Comparison of ENCODE assay signal across 8 mouse cellular contexts in genomic region chr10:58447280-58447781, GRCm38 (mm10). TPM values are rescaled to one million over a fixed set of nuclear protein-coding genes. Genes with fewer than 3 reads are reported as not detected.
A peak's percentile ranks its signal among the peaks of the same experiment; 100 is the strongest.
DNase-seq lines count a peak whose midpoint lies in the region; ATAC-seq and TF ChIP-seq lines count a peak whose summit lies in the region.

No protein-coding gene starts in this region.

- no peaks in the 10 kb centered on the region for H3K9me3 ChIP-seq in heart, embryonic 13.5 days
- no peaks in the 10 kb centered on the region for H3K9me3 ChIP-seq in CH12.LX (replicated peaks; ENCODE audit: low read length)
- H3K9me3 ChIP-seq in embryonic facial prominence, embryonic 12.5 days: no peaks in the 10 kb centered on the region
- H3K9me3 ChIP-seq in midbrain, embryonic 10.5 days (replicated peaks): no peaks in the 10 kb centered on the region

- H3K79me2 ChIP-seq in CH12.LX (replicated peaks; ENCODE audit: control insufficient read depth, extremely low read depth, insufficient read depth, poor library complexity, severe bottlenecking): peaks cover 43% of the 10 kb centered on the region

- TF ChIP-seq RAD21 in CH12.LX (IDR thresholded peaks at IDR 0.05; ENCODE audit: low read depth, low read length): no peak

- no peak for DNase-seq in heart, postnatal 36 days
- peak; percentile 45 for DNase-seq in CH12.LX (ENCODE audit: extremely low read depth)
- DNase-seq in induced T-regulatory cell, adult 2 months (ENCODE audit: low read depth): peak; percentile 78
- DNase-seq in midbrain, embryonic 10.5 days (ENCODE audit: low spot score): no peak
- DNase-seq in spleen, postnatal 4 days (ENCODE audit: low spot score in 2 of 2): no peak

- H3K27me3 ChIP-seq in heart, embryonic 13.5 days (replicated peaks): no peaks in the 10 kb centered on the region
- no peaks in the 10 kb centered on the region for H3K27me3 ChIP-seq in CH12.LX (replicated peaks)
- H3K27me3 ChIP-seq in embryonic facial prominence, embryonic 12.5 days: no peaks in the 10 kb centered on the region
- H3K27me3 ChIP-seq in midbrain, embryonic 10.5 days (ENCODE audit: low read depth, poor library complexity, severe bottlenecking): no peaks in the 10 kb centered on the region

- no peak for TF ChIP-seq POLR2A in CH12.LX (IDR thresholded peaks at IDR 0.05; ENCODE audit: low read depth, low read length)

- H3K27ac ChIP-seq in heart, embryonic 13.5 days (replicated peaks): peak overlapping the region; percentile 98
- H3K27ac ChIP-seq in CH12.LX (ENCODE audit: insufficient read depth, low read depth): peak overlapping the region; percentile 89; the same call in 1 of the 2 replicates
- H3K27ac ChIP-seq in embryonic facial prominence, embryonic 12.5 days: peak overlapping the region; percentile 94
- peak overlapping the region; percentile 94 for H3K27ac ChIP-seq in midbrain, embryonic 10.5 days (replicated peaks)

- H3K4me2 ChIP-seq in heart, embryonic 13.5 days: peak overlapping the region; percentile 81
- H3K4me2 ChIP-seq in CH12.LX (ENCODE audit: insufficient read depth, low read depth, poor library complexity, severe bottlenecking): no peak overlapping the region
- H3K4me2 ChIP-seq in embryonic facial prominence, embryonic 12.5 days (replicated peaks): peak overlapping the region; percentile 62

- no peak for TF ChIP-seq CTCF in CH12.LX (conservative IDR thresholded peaks at IDR 0.05 in 1 of 2, IDR thresholded peaks at IDR 0.05 in 1 of 2; ENCODE audit: low read depth in 2 of 2, low read length in 2 of 2)

- in situ Hi-C loops in CH12.LX (cut with MboI; ENCODE audit: low pct_ligation_motif_present, low pct_unique_long_range_greater_than_20kb, low sequenced_read_pairs): no loop called here

- H3K9ac ChIP-seq in heart, embryonic 13.5 days: peak overlapping the region; percentile 99
- peak overlapping the region; percentile 92 for H3K9ac ChIP-seq in CH12.LX (ENCODE audit: insufficient read depth, low read depth)
- H3K9ac ChIP-seq in embryonic facial prominence, embryonic 12.5 days: peak overlapping the region; percentile 98

- H3K36me3 ChIP-seq in heart, embryonic 13.5 days: peaks cover 3% of the 10 kb centered on the region
- H3K36me3 ChIP-seq in CH12.LX (replicated peaks in 1 of 2; ENCODE audit: control insufficient read depth in 1 of 2, insufficient read depth in 1 of 2, low read length in 1 of 2): peaks cover 3 to 10% of the 10 kb centered on the region in 2 experiments
- 0 out of 2 replicates have a peak, but pooled peaks cover 2% of the 10 kb centered on the region for H3K36me3 ChIP-seq in embryonic facial prominence, embryonic 12.5 days
- H3K36me3 ChIP-seq in midbrain, embryonic 10.5 days: peaks cover 5% of the 10 kb centered on the region

- dilution Hi-C loops in CH12.LX (cut with MboI; ENCODE audit: extremely low pct_ligation_motif_present, extremely low pct_unique_long_range_greater_than_20kb, low sequenced_read_pairs): no loop called here

- peak overlapping the region; percentile 98 for H3K4me3 ChIP-seq in heart, embryonic 13.5 days
- peak overlapping the region; percentile 92 to 97 (median 93) for H3K4me3 ChIP-seq in CH12.LX (replicated peaks in 1 of 3; ENCODE audit: low read depth in 2 of 3, low read length in 2 of 3, poor library complexity in 1 of 3)
- H3K4me3 ChIP-seq in embryonic facial prominence, embryonic 12.5 days: peak overlapping the region; percentile 98
- H3K4me3 ChIP-seq in midbrain, embryonic 10.5 days: peak overlapping the region; percentile 99

- ATAC-seq in heart, embryonic 13.5 days (ENCODE audit: extremely low read depth, insufficient number of reproducible peaks, low FRiP score, low TSS enrichment): peak; percentile 62; the same call in 1 of the 2 replicates
- ATAC-seq in embryonic facial prominence, embryonic 12.5 days (ENCODE audit: insufficient number of reproducible peaks, insufficient read depth, low FRiP score, low TSS enrichment): peak; percentile 49; the same call in 1 of the 2 replicates
- no peak for ATAC-seq in frontal cortex, adult (ENCODE audit: low TSS enrichment)

- H3K4me1 ChIP-seq in heart, embryonic 13.5 days: peaks cover 17% of the 10 kb centered on the region
- peaks cover 2 to 24% of the 10 kb centered on the region in 2 experiments; a peak in 3 of 4 replicates for H3K4me1 ChIP-seq in CH12.LX (ENCODE audit: control insufficient read depth in 1 of 2, insufficient read depth in 2 of 2)
- peaks cover 6% of the 10 kb centered on the region; the same call in 1 of the 2 replicates for H3K4me1 ChIP-seq in embryonic facial prominence, embryonic 12.5 days
- peaks cover 15% of the 10 kb centered on the region for H3K4me1 ChIP-seq in midbrain, embryonic 10.5 days

- intact Hi-C loops in heart, postnatal 36 days (cut with DNase I): loop anchor here (5.0 kb wide), 3 partner anchors 40 to 190 kb away; partner anchors contain the start of genes Ccdc138 and Gcc2

- under 1% methylated on average over 32 of the region's 32 CpGs for WGBS in heart, embryonic 13.5 days
- WGBS in embryonic facial prominence, embryonic 12.5 days: under 1% methylated on average over 32 of the region's 32 CpGs
- under 1% methylated on average over 32 of the region's 32 CpGs for WGBS in midbrain, embryonic 10.5 days

- no peak for TF ChIP-seq EP300 in CH12.LX (IDR thresholded peaks at IDR 0.05; ENCODE audit: low read length)

TF ChIP-seq in CH12.LX, 34 proteins besides CTCF, POLR2A, EP300 and RAD21:
- TF ChIP-seq TCF12 (IDR thresholded peaks at IDR 0.05; ENCODE audit: low read depth, low read length): no peak
- TF ChIP-seq IRF4 (IDR thresholded peaks at IDR 0.05; ENCODE audit: low read depth, low read length): no peak
- no peak for TF ChIP-seq ZNF384 (IDR thresholded peaks at IDR 0.05; ENCODE audit: low read depth, low read length)
- TF ChIP-seq ZMIZ1 (IDR thresholded peaks at IDR 0.05; ENCODE audit: low read depth, low read length): no peak
- no peak for TF ChIP-seq CHD1 (IDR thresholded peaks at IDR 0.05; ENCODE audit: low read depth, low read length)
- no peak for TF ChIP-seq POLR2AphosphoS2 (IDR thresholded peaks at IDR 0.05; ENCODE audit: low read depth, low read length)
- no peak for TF ChIP-seq E2F4 (IDR thresholded peaks at IDR 0.05; ENCODE audit: insufficient replicate concordance, low read depth, low read length)
TF ChIP-seq in CH12.LX: peak in this region for 0.

RNA-seq across cellular contexts. Expression of gene Ranbp2, which starts 0.6 kb away (rescaled TPM):
- 14.0 and 15.2 TPM in 2 replicates for polyA plus RNA-seq in heart, embryonic 13.5 days (2015; fragmentation: Nextera tagmentation; extraction: Ambion mirVana)
- total RNA-seq in heart, postnatal 36 days (2021): 10 to 100 TPM; 45.1 to 54.4 TPM
- 45.0 and 59.3 TPM in 2 replicates for total RNA-seq in CH12.LX (2012; rRNA removed)
- total RNA-seq in CH12.LX (2014; rRNA removed): 53.4 and 64.1 TPM in 2 replicates
- 49.5 and 56.3 TPM in 2 replicates for polyA plus RNA-seq in CH12.LX (2012; ENCODE audit: insufficient read length, low read depth)
- polyA plus RNA-seq in embryonic facial prominence, embryonic 12.5 days (2016; fragmentation: Nextera tagmentation; extraction: Ambion mirVana): 26.8 and 28.6 TPM in 2 replicates
- polyA plus RNA-seq in midbrain, embryonic 10.5 days (2016; fragmentation: Nextera tagmentation; extraction: Ambion mirVana): 23.9 and 27.2 TPM in 2 replicates

RNA-seq across cellular contexts. Expression of gene Ccdc138, which starts 50.4 kb away (rescaled TPM):
- polyA plus RNA-seq in heart, embryonic 13.5 days (2015; fragmentation: Nextera tagmentation; extraction: Ambion mirVana): 6.2 and 6.6 TPM in 2 replicates
- total RNA-seq in heart, postnatal 36 days (2021): under 1 TPM; 0.80 to 0.92 TPM
- total RNA-seq in CH12.LX (2012; rRNA removed): 1.7 TPM in 2 replicates
- total RNA-seq in CH12.LX (2014; rRNA removed): 3.1 and 3.3 TPM in 2 replicates
- 2.2 and 2.4 TPM in 2 replicates for polyA plus RNA-seq in CH12.LX (2012; ENCODE audit: insufficient read length, low read depth)
- polyA plus RNA-seq in embryonic facial prominence, embryonic 12.5 days (2016; fragmentation: Nextera tagmentation; extraction: Ambion mirVana): 14.1 and 15.3 TPM in 2 replicates
- 16.6 and 18.1 TPM in 2 replicates for polyA plus RNA-seq in midbrain, embryonic 10.5 days (2016; fragmentation: Nextera tagmentation; extraction: Ambion mirVana)

Comparison
In these comparisons a context has a peak if more than half of its experiments do, and no peak if none do; other contexts are left out.
1. DNase-seq: peak in CH12.LX (single experiment) and induced T-regulatory cell, adult 2 months (single experiment); none in heart, postnatal 36 days (0 of 2), midbrain, embryonic 10.5 days (single experiment) and spleen, postnatal 4 days (0 of 2).
2. Peak in every context shown above with its lines, with median percentiles within 50 percentile points of each other: H3K27ac ChIP-seq, H3K4me3 ChIP-seq and H3K9ac ChIP-seq.